In the genomic region with DNA sequence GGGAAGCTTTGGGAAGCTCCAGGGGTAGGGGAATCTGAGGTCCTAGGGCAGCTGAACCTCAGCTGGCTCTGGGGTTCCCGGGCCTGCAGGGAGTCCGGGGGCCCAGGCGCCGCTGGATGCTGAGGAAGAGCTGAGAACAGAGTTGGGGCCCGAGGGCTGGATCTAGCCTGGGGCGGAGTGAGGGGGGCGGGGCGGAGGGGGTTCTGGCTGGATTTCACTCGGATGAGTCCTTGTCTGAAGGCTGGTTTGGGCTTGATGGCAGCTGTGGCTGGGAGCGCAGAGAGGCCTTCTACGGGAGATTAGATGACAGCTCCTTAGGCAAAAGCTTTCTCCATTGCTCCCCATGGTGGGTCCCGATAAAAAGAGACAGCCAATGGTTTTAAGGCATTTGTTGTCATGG, we compare ENCODE assay signal across 13 mouse cellular contexts.
A peak's percentile ranks its signal among the peaks of the same experiment; 100 is the strongest.
DNase-seq lines count a peak whose midpoint lies in the region; ATAC-seq and TF ChIP-seq lines count a peak whose summit lies in the region.
"Had no signal": no experiment of that assay in that cellular context is flagged by ENCODE, and none has a peak within 500 bp of the region (broad histone marks: within the 10 kb centered on the region; RNA-seq: fewer than 3 reads in every experiment).

No protein-coding gene starts in this region.

- peak; percentile 48; the same call in 1 of the 2 replicates for ATAC-seq in limb, embryonic 13.5 days (ENCODE audit: low FRiP score, low read depth)
- ATAC-seq in embryonic facial prominence, embryonic 13.5 days (ENCODE audit: insufficient number of reproducible peaks, insufficient read depth, low FRiP score, low TSS enrichment, low read depth): no peak
- ATAC-seq in midbrain, postnatal 0 days (ENCODE audit: low FRiP score): 0 out of 2 replicates have a peak, but pooled peaks have one; percentile 5

- 45% methylated on average over 12 of the region's 12 CpGs for WGBS in limb, embryonic 13.5 days
- WGBS in limb, embryonic 10.5 days: 35% methylated on average over 12 of the region's 12 CpGs
- 33% methylated on average over 12 of the region's 12 CpGs for WGBS in embryonic facial prominence, embryonic 13.5 days
- WGBS in midbrain, postnatal 0 days: 51% methylated on average over 12 of the region's 12 CpGs

- H3K27me3 ChIP-seq in limb, embryonic 13.5 days: no peaks in the 10 kb centered on the region
- no peaks in the 10 kb centered on the region for H3K27me3 ChIP-seq in limb, embryonic 10.5 days (ENCODE audit: low read depth, poor library complexity, severe bottlenecking)
- no peaks in the 10 kb centered on the region for H3K27me3 ChIP-seq in embryonic facial prominence, embryonic 13.5 days
- no peaks in the 10 kb centered on the region for H3K27me3 ChIP-seq in midbrain, postnatal 0 days (ENCODE audit: insufficient read depth, low read length)
- H3K27me3 ChIP-seq: CH12.LX; limb, embryonic 15.5 days; stomach, embryonic 15.5 days had no signal

- no peak overlapping the region for H3K4me3 ChIP-seq in limb, embryonic 13.5 days
- no peak overlapping the region for H3K4me3 ChIP-seq in limb, embryonic 10.5 days
- no peak overlapping the region for H3K4me3 ChIP-seq in embryonic facial prominence, embryonic 13.5 days
- H3K4me3 ChIP-seq in midbrain, postnatal 0 days (ENCODE audit: low read depth, low read length): no peak overlapping the region
- H3K4me3 ChIP-seq: limb, embryonic 15.5 days; stomach, embryonic 15.5 days had no signal

- peaks cover 12% of the 10 kb centered on the region; the same call in 1 of the 2 replicates for H3K36me3 ChIP-seq in limb, embryonic 13.5 days
- H3K36me3 ChIP-seq in limb, embryonic 10.5 days: no peaks in the 10 kb centered on the region
- peaks cover 5% of the 10 kb centered on the region; the same call in 1 of the 2 replicates for H3K36me3 ChIP-seq in embryonic facial prominence, embryonic 13.5 days
- H3K36me3 ChIP-seq in midbrain, postnatal 0 days (ENCODE audit: insufficient read depth, low read length): no peaks in the 10 kb centered on the region
- H3K36me3 ChIP-seq: stomach, embryonic 15.5 days had no signal

- TF ChIP-seq CTCF in midbrain, postnatal 0 days (IDR thresholded peaks at IDR 0.05): no peak

- H3K4me2 ChIP-seq in limb, embryonic 13.5 days (replicated peaks): no peak overlapping the region
- 0 out of 2 replicates have a peak overlapping the region, but pooled peaks have one; percentile 19 for H3K4me2 ChIP-seq in embryonic facial prominence, embryonic 13.5 days
- H3K4me2 ChIP-seq in midbrain, postnatal 0 days (ENCODE audit: low read depth, low read length, poor library complexity, severe bottlenecking): no peak overlapping the region
- H3K4me2 ChIP-seq: limb, embryonic 15.5 days; stomach, embryonic 15.5 days had no signal

- no peak overlapping the region for H3K9ac ChIP-seq in limb, embryonic 13.5 days
- H3K9ac ChIP-seq in embryonic facial prominence, embryonic 13.5 days: no peak overlapping the region
- H3K9ac ChIP-seq in midbrain, postnatal 0 days (replicated peaks; ENCODE audit: low read length, poor library complexity, severe bottlenecking): no peak overlapping the region
- H3K9ac ChIP-seq: limb, embryonic 15.5 days; stomach, embryonic 15.5 days had no signal

- no peaks in the 10 kb centered on the region for H3K4me1 ChIP-seq in limb, embryonic 13.5 days
- peaks cover 5% of the 10 kb centered on the region for H3K4me1 ChIP-seq in limb, embryonic 10.5 days
- H3K4me1 ChIP-seq in embryonic facial prominence, embryonic 13.5 days: no peaks in the 10 kb centered on the region
- H3K4me1 ChIP-seq in midbrain, postnatal 0 days (ENCODE audit: insufficient read depth, low read length): no peaks in the 10 kb centered on the region
- H3K4me1 ChIP-seq: stomach, embryonic 15.5 days had no signal

- DNase-seq in limb, embryonic 10.5 days (ENCODE audit: low spot score): no peak
- peak; percentile 16 for DNase-seq in WW6 (ENCODE audit: low read depth, low spot score)
- no peak for DNase-seq in midbrain, postnatal 0 days (ENCODE audit: low spot score)
- DNase-seq in left cerebral cortex, adult 9 months (ENCODE audit: low spot score in 2 of 2): no peak
- no peak for DNase-seq in thymus, postnatal 36 days
- DNase-seq: adrenal gland, postnatal 14 days; kidney, postnatal 25 days; lung, postnatal 10 days had no signal

- no peaks in the 10 kb centered on the region; the same call in 1 of the 2 replicates for H3K9me3 ChIP-seq in limb, embryonic 13.5 days
- no peaks in the 10 kb centered on the region for H3K9me3 ChIP-seq in limb, embryonic 10.5 days (replicated peaks)
- H3K9me3 ChIP-seq in embryonic facial prominence, embryonic 13.5 days: no peaks in the 10 kb centered on the region
- H3K9me3 ChIP-seq in midbrain, postnatal 0 days (ENCODE audit: low read length): no peaks in the 10 kb centered on the region
- H3K9me3 ChIP-seq: limb, embryonic 15.5 days; stomach, embryonic 15.5 days had no signal

- H3K27ac ChIP-seq in limb, embryonic 13.5 days: no peak overlapping the region
- no peak overlapping the region for H3K27ac ChIP-seq in limb, embryonic 10.5 days
- no peak overlapping the region for H3K27ac ChIP-seq in embryonic facial prominence, embryonic 13.5 days
- no peak overlapping the region for H3K27ac ChIP-seq in midbrain, postnatal 0 days (ENCODE audit: low read depth, low read length)
- H3K27ac ChIP-seq: limb, embryonic 15.5 days; stomach, embryonic 15.5 days had no signal
